Mouse (Mus musculus): ENCODE measurements at regions not wholly inside any gene's neighbourhood (a gene's known extent, or its start where the extent isn't known, plus 50 kb on each side); places are given as distances from the start of the nearest gene placed in this dataset.

GRCm38 (mm10) chr4:47616525-47616924 lies 142.1 kb downstream of the Sec61b start:
- TF ChIP-seq CTCF (IDR thresholded peaks at IDR 0.05; ENCODE audit: insufficient read depth, low read length) (no peak), POLR2A (IDR thresholded peaks at IDR 0.05; ENCODE audit: borderline replicate concordance, extremely low read depth, low read depth, low read length) (no peak)
